ENCODE assay signal across 8 mouse cellular contexts in the genomic region with DNA sequence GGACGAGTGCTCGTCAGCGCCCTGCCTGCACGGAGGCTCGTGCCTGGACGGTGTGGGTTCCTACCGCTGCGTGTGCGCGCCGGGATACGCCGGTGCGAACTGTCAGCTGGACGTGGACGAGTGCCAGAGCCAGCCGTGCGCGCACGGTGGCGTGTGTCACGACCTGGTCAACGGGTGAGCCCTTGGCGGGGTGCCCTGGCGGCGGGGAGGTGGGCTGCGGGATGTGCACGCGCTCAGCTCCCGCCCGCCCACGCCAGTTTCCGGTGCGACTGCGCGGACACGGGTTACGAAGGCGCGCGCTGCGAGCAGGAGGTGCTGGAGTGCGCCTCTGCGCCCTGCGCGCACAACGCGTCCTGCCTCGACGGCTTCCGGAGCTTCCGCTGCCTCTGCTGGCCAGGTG. TPM values are rescaled to one million over a fixed set of nuclear protein-coding genes. Genes with fewer than 3 reads are reported as not detected.
DNase-seq lines count a peak whose midpoint lies in the region; ATAC-seq lines count a peak whose summit lies in the region.

No protein-coding gene starts in this region.

- no peak overlapping the region for H3K9ac ChIP-seq in kidney, embryonic 16.5 days (replicated peaks; ENCODE audit: low read length)
- no peak overlapping the region; the same call in 1 of the 2 replicates for H3K9ac ChIP-seq in embryonic facial prominence, embryonic 13.5 days
- H3K9ac ChIP-seq in intestine, embryonic 14.5 days (ENCODE audit: low read length): no peak overlapping the region
- H3K9ac ChIP-seq in neural tube, embryonic 12.5 days: no peak overlapping the region

- no peak for ATAC-seq in kidney, embryonic 16.5 days (ENCODE audit: low FRiP score, low TSS enrichment)
- ATAC-seq in embryonic facial prominence, embryonic 13.5 days (ENCODE audit: insufficient number of reproducible peaks, insufficient read depth, low FRiP score, low TSS enrichment, low read depth): no peak
- no peak for ATAC-seq in intestine, embryonic 14.5 days (replicated peaks; ENCODE audit: low FRiP score, low TSS enrichment, low read depth)
- no peak for ATAC-seq in neural tube, embryonic 12.5 days (ENCODE audit: low FRiP score, low read depth)

- H3K4me3 ChIP-seq in kidney, embryonic 16.5 days (ENCODE audit: low read length): peak overlapping the region; percentile 28; the same call in 1 of the 2 replicates
- peak overlapping the region; percentile 44 for H3K4me3 ChIP-seq in embryonic facial prominence, embryonic 13.5 days
- H3K4me3 ChIP-seq in intestine, embryonic 14.5 days (ENCODE audit: low read depth, low read length): peak overlapping the region; percentile 33
- H3K4me3 ChIP-seq in neural tube, embryonic 12.5 days: peak overlapping the region; percentile 13; the same call in 1 of the 2 replicates

- H3K4me1 ChIP-seq in kidney, embryonic 16.5 days (ENCODE audit: insufficient read depth, low read length): peaks cover 22% of the 10 kb centered on the region
- peaks cover 13% of the 10 kb centered on the region; the same call in 1 of the 2 replicates for H3K4me1 ChIP-seq in embryonic facial prominence, embryonic 13.5 days
- peaks cover 6% of the 10 kb centered on the region; the same call in 1 of the 2 replicates for H3K4me1 ChIP-seq in intestine, embryonic 14.5 days (replicated peaks; ENCODE audit: control insufficient read depth, insufficient read depth, low read length)
- H3K4me1 ChIP-seq in neural tube, embryonic 12.5 days: peaks cover 7% of the 10 kb centered on the region

- 34% methylated on average over 52 of the region's 52 CpGs for WGBS in kidney, embryonic 16.5 days
- WGBS in embryonic facial prominence, embryonic 13.5 days: 15% methylated on average over 45 of the region's 52 CpGs
- 15% methylated on average over 32 of the region's 52 CpGs for WGBS in intestine, embryonic 14.5 days
- WGBS in neural tube, embryonic 12.5 days: 51% methylated on average over 52 of the region's 52 CpGs

- no peak for DNase-seq in kidney, adult 11 months
- no peak for DNase-seq in intestine, embryonic 14.5 days (ENCODE audit: low spot score)
- no peak for DNase-seq in adrenal gland, adult 18-20 months (ENCODE audit: low spot score in 2 of 2)
- no peak for DNase-seq in adrenal gland, postnatal 10 days
- DNase-seq in spleen, postnatal 36 days (ENCODE audit: low spot score in 2 of 2): no peak

- H3K4me2 ChIP-seq in kidney, embryonic 16.5 days (replicated peaks; ENCODE audit: low read depth, low read length): peak overlapping the region; percentile 50
- peak overlapping the region; percentile 74 for H3K4me2 ChIP-seq in embryonic facial prominence, embryonic 13.5 days
- peak overlapping the region; percentile 54 for H3K4me2 ChIP-seq in intestine, embryonic 14.5 days (ENCODE audit: low read length)
- peak overlapping the region; percentile 38 for H3K4me2 ChIP-seq in neural tube, embryonic 12.5 days (replicated peaks)

- H3K27ac ChIP-seq in kidney, embryonic 16.5 days (ENCODE audit: low read length): no peak overlapping the region
- no peak overlapping the region for H3K27ac ChIP-seq in embryonic facial prominence, embryonic 13.5 days
- H3K27ac ChIP-seq in intestine, embryonic 14.5 days (ENCODE audit: low read depth): no peak overlapping the region
- H3K27ac ChIP-seq in neural tube, embryonic 12.5 days: no peak overlapping the region

- H3K27me3 ChIP-seq in kidney, embryonic 16.5 days (ENCODE audit: insufficient read depth, low read length): peaks cover 6% of the 10 kb centered on the region; the same call in 1 of the 2 replicates
- peaks cover 49% of the 10 kb centered on the region for H3K27me3 ChIP-seq in embryonic facial prominence, embryonic 13.5 days
- peaks cover 9% of the 10 kb centered on the region; the same call in 1 of the 2 replicates for H3K27me3 ChIP-seq in intestine, embryonic 14.5 days (replicated peaks; ENCODE audit: control insufficient read depth, insufficient read depth, low read length)
- 0 out of 2 replicates have a peak, but pooled peaks cover 9% of the 10 kb centered on the region for H3K27me3 ChIP-seq in neural tube, embryonic 12.5 days (replicated peaks)

- H3K36me3 ChIP-seq in kidney, embryonic 16.5 days (ENCODE audit: insufficient read depth, low read length): no peaks in the 10 kb centered on the region
- no peaks in the 10 kb centered on the region for H3K36me3 ChIP-seq in embryonic facial prominence, embryonic 13.5 days
- no peaks in the 10 kb centered on the region for H3K36me3 ChIP-seq in intestine, embryonic 14.5 days (ENCODE audit: control insufficient read depth, insufficient read depth, low read length)
- H3K36me3 ChIP-seq in neural tube, embryonic 12.5 days: peaks cover 16% of the 10 kb centered on the region

- H3K9me3 ChIP-seq in kidney, embryonic 16.5 days (ENCODE audit: low read length): no peaks in the 10 kb centered on the region
- H3K9me3 ChIP-seq in embryonic facial prominence, embryonic 13.5 days: no peaks in the 10 kb centered on the region
- no peaks in the 10 kb centered on the region for H3K9me3 ChIP-seq in intestine, embryonic 14.5 days (ENCODE audit: control insufficient read depth, low read length)
- H3K9me3 ChIP-seq in neural tube, embryonic 12.5 days: no peaks in the 10 kb centered on the region

RNA-seq across cellular contexts. Expression of gene Crb2, which starts 10.4 kb away (rescaled TPM):
- polyA plus RNA-seq in kidney, embryonic 16.5 days (2015; fragmentation: Nextera tagmentation; extraction: Ambion mirVana): 4.5 and 4.6 TPM in 2 replicates
- polyA plus RNA-seq in embryonic facial prominence, embryonic 13.5 days (2015; fragmentation: Nextera tagmentation; extraction: Ambion mirVana): 0.22 and 0.56 TPM in 2 replicates
- 3.6 and 4.2 TPM in 2 replicates for polyA plus RNA-seq in intestine, embryonic 14.5 days (2014; fragmentation: Nextera tagmentation; extraction: Ambion mirVana)
- polyA plus RNA-seq in neural tube, embryonic 12.5 days (2016; fragmentation: Nextera tagmentation; extraction: Ambion mirVana): 9.1 and 9.5 TPM in 2 replicates
- total RNA-seq in adrenal gland, adult 18-20 months (2021): under 1 TPM; 0.33 to 0.38 TPM
- total RNA-seq in adrenal gland, postnatal 10 days (2021): under 1 TPM; 0.66 to 0.76 TPM
